Mouse (Mus musculus) left cerebral cortex, adult 2 months (tissue): ENCODE results near the gene Uba5. TPM values are rescaled to one million over a fixed set of nuclear protein-coding genes. Genes with fewer than 3 reads are reported as not detected.

Experiments used
- DNase-seq, 2 experiments: peaks; one replicate each; pipeline ENCODE4 v3.0.0; 2021 to 2022; ENCODE audit warnings: low spot score in 2 of 2, mixed read lengths in 1 of 2; ENCODE audit errors: extremely low spot score in 1 of 2
- H3K27ac ChIP-seq: fragments of 200-600 bp; 2 replicates; pipeline ENCODE4 v1.8.1; 2022
- H3K4me3 ChIP-seq: fragments of 200-600 bp; 2 replicates; pipeline ENCODE4 v1.8.1; 2022
- CTCF ChIP-seq: fragments of 200-600 bp; IDR thresholded peaks from 2 replicates; pipeline ENCODE4 v1.8.1; 2022; ENCODE audit warnings: antibody characterized with exemption, mild to moderate bottlenecking, moderate library complexity
- intact Hi-C: fragments of 180-260 bp; cut with DNase I; formaldehyde crosslinking; loops from one replicate; pipeline ENCODE4 v1.15.1; 2025
- total RNA-seq, 2 experiments: library from RNA; stranded (reverse); gene quantifications; 2 replicates each; pipeline ENCODE4 v1.2.3; 2021

The Uba5 gene
- total RNA-seq, 2 experiments from 2014 or later, result 39.2 to 42.2 TPM

GRCm38 (mm10) chr9:104092945-104093344 lies 30.0 kb upstream of the Uba5 start:
- no peak for TF ChIP-seq CTCF

GRCm38 (mm10) chr9:104088555-104088954 lies 25.6 kb upstream of the Uba5 start:
- TF ChIP-seq CTCF, result no peak
- intact Hi-C loops, result no loop called here
- Histone ChIP-seq H3K4me3 (no peak overlapping the region), H3K27ac (no peak overlapping the region)
- DNase-seq, result no peak

More at GRCm38 (mm10) chr9:104092945-104093344, 30.0 kb upstream of the Uba5 start:
- intact Hi-C loops, result no loop called here
- Histone ChIP-seq H3K4me3 (no peak overlapping the region), H3K27ac (no peak overlapping the region)
- no peak for DNase-seq

GRCm38 (mm10) chr9:104085730-104086429 lies 22.9 kb upstream of the Uba5 start:
- DNase-seq, result no peak

GRCm38 (mm10) chr9:104080038-104080437 lies 17.1 kb upstream of the Uba5 start:
- intact Hi-C loops, result loop anchor here (5.0 kb wide), 1 partner anchor 82 kb away; no protein-coding TSS in a partner anchor
- TF ChIP-seq CTCF, result no peak
- Histone ChIP-seq H3K4me3 (no peak overlapping the region), H3K27ac (no peak overlapping the region)
- no peak for DNase-seq

More at GRCm38 (mm10) chr9:104085730-104086429, 22.9 kb upstream of the Uba5 start:
- H3K4me3 ChIP-seq, result no peak overlapping the region
- intact Hi-C loops, result no loop called here
- no peak overlapping the region for H3K27ac ChIP-seq
- TF ChIP-seq CTCF, result no peak

- intact Hi-C loops, result loop anchor here (10.0 kb wide), 1 partner anchor 225 kb away; no protein-coding TSS in a partner anchor
- peak; percentile 62 for TF ChIP-seq CTCF
- DNase-seq, result peak in 1 of 2 experiments; percentile 36
- Histone ChIP-seq H3K4me3 (no peak overlapping the region), H3K27ac (no peak overlapping the region)
These were observed 16.4 kb upstream of the Uba5 start for GRCm38 (mm10) chr9:104079379-104079778.

GRCm38 (mm10) chr9:104078780-104079179 lies 15.8 kb upstream of the Uba5 start:
- intact Hi-C loops, result loop anchor here (10.0 kb wide), 1 partner anchor 226 kb away; no protein-coding TSS in a partner anchor

GRCm38 (mm10) chr9:104075808-104076207 lies 12.9 kb upstream of the Uba5 start:
- DNase-seq, result no peak
- TF ChIP-seq CTCF, result peak; percentile 69
- no peak overlapping the region for H3K4me3 ChIP-seq
- H3K27ac ChIP-seq, result no peak overlapping the region
- intact Hi-C loops, result loop anchor here (10.0 kb wide), 1 partner anchor 229 kb away; no protein-coding TSS in a partner anchor

More at GRCm38 (mm10) chr9:104078780-104079179, 15.8 kb upstream of the Uba5 start:
- Histone ChIP-seq H3K4me3 (no peak overlapping the region), H3K27ac (no peak overlapping the region)
- no peak for TF ChIP-seq CTCF
- DNase-seq, result no peak

DNA sequence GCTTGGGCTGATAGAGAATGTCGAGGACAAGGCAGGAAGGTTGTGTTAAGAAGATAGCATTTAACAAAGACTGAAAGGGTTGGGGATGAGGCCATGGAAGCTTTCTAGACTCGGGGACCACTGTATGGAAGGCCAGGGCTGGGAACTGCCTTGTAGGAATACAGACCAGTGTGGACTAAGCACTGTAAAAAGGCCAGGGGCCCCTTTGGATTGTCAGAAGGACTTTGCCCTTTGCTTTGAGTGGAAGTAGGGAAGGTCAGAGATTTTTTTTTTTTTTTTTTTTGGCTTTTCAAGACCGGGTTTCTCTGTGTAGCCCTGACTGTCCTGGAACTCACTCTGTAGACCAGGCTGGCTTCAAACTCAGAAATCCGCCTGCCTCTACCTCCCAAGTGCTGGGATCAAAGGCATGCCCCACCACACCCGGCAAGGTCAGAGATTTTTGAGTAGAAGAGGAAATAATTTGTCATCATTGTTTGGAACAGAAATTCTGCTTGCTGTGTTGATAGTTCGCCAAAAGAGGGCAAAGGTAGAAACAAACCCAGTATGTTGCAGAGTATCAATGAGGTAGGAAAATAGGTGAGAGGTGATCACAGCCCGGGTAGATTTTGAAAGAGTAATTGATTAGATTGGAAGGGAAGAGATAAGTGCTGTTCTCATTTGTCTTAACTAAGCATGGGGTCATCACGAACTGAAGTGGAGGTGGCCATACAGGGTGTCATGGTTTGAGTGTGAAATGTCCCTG lies 8.1 kb upstream of the Uba5 start:
- no peak for TF ChIP-seq CTCF
- no peak overlapping the region for H3K4me3 ChIP-seq
- intact Hi-C loops, result loop anchor here (10.0 kb wide), 1 partner anchor 234 kb away; no protein-coding TSS in a partner anchor
- DNase-seq, result no peak
- no peak overlapping the region for H3K27ac ChIP-seq

DNA sequence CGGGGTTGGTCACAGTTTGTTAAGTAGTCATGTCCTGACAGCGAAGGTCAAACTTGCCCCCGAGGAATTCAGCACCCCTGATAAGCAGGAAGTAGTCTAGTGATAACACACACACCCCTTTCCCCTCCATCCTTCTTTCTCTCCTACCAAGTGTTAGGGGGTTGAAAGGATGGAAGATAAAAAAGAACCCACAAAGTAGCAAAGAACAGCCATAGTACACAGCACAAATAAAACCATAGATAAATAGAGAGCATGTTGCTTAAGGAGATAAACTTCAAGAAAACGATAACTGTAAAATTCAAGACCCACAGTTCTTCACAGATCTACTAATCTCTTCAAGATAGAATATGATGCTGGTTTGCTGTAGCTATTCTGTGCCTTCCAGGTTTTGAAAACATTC lies 7.3 kb upstream of the Uba5 start:
- no peak for TF ChIP-seq CTCF
- Histone ChIP-seq H3K27ac (no peak overlapping the region), H3K4me3 (no peak overlapping the region)
- intact Hi-C loops, result loop anchor here (10.0 kb wide), 1 partner anchor 235 kb away; no protein-coding TSS in a partner anchor
- DNase-seq, result no peak

DNA sequence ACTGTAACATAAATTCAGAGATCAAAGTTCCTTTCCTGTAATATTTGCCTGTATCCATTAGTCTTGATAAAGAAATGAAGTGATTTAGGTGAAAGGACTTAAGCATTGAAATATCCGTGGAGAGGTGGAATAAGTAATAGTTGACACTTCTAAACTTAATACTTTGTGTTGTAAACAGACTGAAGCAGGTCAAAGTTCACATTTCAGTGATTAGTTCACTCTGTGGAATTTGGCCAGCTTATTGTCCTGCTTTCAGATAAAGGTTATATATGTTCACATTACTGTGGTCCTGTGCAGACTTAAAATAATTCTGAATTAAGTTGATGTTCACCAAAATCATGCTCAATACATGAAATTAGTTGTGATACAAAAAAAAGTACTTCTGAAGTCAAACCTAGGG lies 1.6 kb upstream of the Uba5 start:
- TF ChIP-seq CTCF, result no peak
- DNase-seq, result no peak
- Histone ChIP-seq H3K27ac (no peak overlapping the region), H3K4me3 (no peak overlapping the region)
- intact Hi-C loops, result no loop called here

DNA sequence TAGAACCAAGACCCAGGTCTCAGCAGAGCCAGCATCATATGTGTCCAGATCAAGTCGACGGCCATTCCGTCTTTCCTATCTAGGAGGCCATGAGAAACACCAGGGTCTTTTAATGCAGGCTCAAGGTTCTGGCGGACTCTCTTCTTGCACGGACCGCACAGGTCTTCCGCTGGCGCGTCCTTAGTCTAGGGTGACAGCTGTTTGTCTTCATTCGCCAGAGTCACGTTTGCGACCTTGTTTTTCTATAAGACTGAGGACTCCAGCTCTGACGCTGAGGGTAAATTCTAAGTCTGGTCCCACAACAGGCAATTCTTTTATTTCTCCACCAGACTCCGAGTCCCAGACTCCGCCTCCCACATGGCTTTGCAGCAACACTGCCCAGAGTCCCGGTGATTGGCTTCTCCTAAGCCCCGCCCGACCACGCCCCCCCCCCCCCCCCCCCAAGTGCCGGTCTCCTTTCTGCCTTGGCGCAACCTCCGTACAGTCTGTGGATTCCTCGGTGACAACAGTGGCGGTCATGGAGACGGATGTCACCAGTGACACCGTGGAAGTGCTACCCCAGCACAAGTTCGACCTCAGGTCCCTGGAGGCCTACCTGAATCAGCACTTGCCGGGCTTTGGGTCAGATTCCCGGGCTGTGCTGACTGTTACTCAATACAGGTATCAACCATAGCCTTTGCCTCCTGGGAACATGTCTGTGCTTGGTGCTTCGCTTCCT lies 469 bp upstream of the Uba5 start, which contains the start of gene Acad11:
Gene Acad11 (plus strand): TSS at position 134 of the 718 bp plus-strand sequence.
- H3K4me3 ChIP-seq, result peak within 1 kb of the TSS; percentile 99
- peak; percentile 78 to 84 for DNase-seq
- intact Hi-C loops, result no loop called here

More for the DNA sequence above, 469 bp upstream of the Uba5 start, which contains the start of gene Acad11:
- TF ChIP-seq CTCF, result no peak
- H3K27ac ChIP-seq, result peak within 1 kb of the TSS; percentile 99
